ENCODE assay signal across 10 mouse cellular contexts in the genomic region with DNA sequence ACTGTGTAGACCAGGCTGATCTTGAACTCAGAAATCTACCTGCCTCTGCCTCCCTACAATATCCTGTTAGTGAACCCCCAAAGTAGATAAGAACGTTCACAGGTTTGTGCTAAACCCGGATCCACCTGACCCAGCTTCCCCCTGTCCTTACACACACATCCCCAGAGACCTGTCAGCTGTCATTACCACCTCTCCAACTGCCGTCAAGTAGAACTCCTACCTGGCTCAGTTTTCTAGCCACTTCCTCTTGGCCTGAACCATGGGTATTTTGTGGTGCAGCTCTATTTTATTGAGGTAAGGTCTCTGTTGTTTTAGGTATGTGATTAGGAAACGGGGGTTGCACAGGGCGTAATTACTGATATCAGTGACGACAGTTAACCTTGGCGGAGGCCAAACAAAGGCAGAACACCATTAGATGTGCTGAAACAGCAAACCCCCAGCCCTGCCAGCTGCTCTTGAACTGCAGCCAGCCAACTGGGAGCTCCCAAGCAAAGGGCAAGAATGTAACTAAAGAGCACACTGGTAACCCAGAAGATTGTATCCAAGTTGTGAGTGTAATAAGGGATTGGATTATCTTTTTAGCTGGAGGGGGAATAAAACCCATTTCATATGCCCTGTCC. TPM values are rescaled to one million over a fixed set of nuclear protein-coding genes. Genes with fewer than 3 reads are reported as not detected.
DNase-seq lines count a peak whose midpoint lies in the region; ATAC-seq and TF ChIP-seq lines count a peak whose summit lies in the region.
"Had no signal": no experiment of that assay in that cellular context is flagged by ENCODE, and none has a peak within 500 bp of the region (broad histone marks: within the 10 kb centered on the region; RNA-seq: fewer than 3 reads in every experiment).

No protein-coding gene starts in this region.

- H3K36me3 ChIP-seq in midbrain, embryonic 14.5 days (ENCODE audit: control insufficient read depth, insufficient read depth, low read length): no peaks in the 10 kb centered on the region
- no peaks in the 10 kb centered on the region for H3K36me3 ChIP-seq in midbrain, embryonic 13.5 days
- H3K36me3 ChIP-seq: neural tube, embryonic 13.5 days had no signal

- intact Hi-C loops in gastrocnemius, postnatal 36 days (cut with DNase I): no loop called here
- intact Hi-C loops in heart, postnatal 14 days (cut with DNase I): no loop called here

- H3K27me3 ChIP-seq in midbrain, embryonic 14.5 days (ENCODE audit: control insufficient read depth, insufficient read depth, low read length): no peaks in the 10 kb centered on the region
- H3K27me3 ChIP-seq in midbrain, embryonic 13.5 days: no peaks in the 10 kb centered on the region
- H3K27me3 ChIP-seq: neural tube, embryonic 13.5 days had no signal

- no peak for TF ChIP-seq CTCF in layer of hippocampus, adult 2 months (conservative IDR thresholded peaks at IDR 0.05)

- no peaks in the 10 kb centered on the region for H3K9me3 ChIP-seq in midbrain, embryonic 14.5 days (ENCODE audit: control insufficient read depth, low read length)
- H3K9me3 ChIP-seq in midbrain, embryonic 13.5 days: no peaks in the 10 kb centered on the region
- H3K9me3 ChIP-seq: neural tube, embryonic 13.5 days had no signal

- 83% methylated on average over 7 of the region's 7 CpGs for WGBS in midbrain, embryonic 14.5 days
- 76% methylated on average over 7 of the region's 7 CpGs for WGBS in midbrain, embryonic 13.5 days

- no peak overlapping the region for H3K27ac ChIP-seq in midbrain, embryonic 14.5 days (replicated peaks; ENCODE audit: low read depth, low read length)
- no peak overlapping the region for H3K27ac ChIP-seq in midbrain, embryonic 13.5 days
- no peak overlapping the region for H3K27ac ChIP-seq in layer of hippocampus, adult 2 months
- H3K27ac ChIP-seq: macrophage; neural tube, embryonic 13.5 days had no signal

- H3K9ac ChIP-seq in midbrain, embryonic 14.5 days (replicated peaks; ENCODE audit: low read length): no peak overlapping the region
- H3K9ac ChIP-seq in midbrain, embryonic 13.5 days (replicated peaks): no peak overlapping the region
- H3K9ac ChIP-seq: neural tube, embryonic 13.5 days had no signal

- H3K4me3 ChIP-seq in midbrain, embryonic 14.5 days (replicated peaks; ENCODE audit: low read depth, low read length): no peak overlapping the region
- H3K4me3 ChIP-seq in midbrain, embryonic 13.5 days (replicated peaks): no peak overlapping the region
- no peak overlapping the region for H3K4me3 ChIP-seq in layer of hippocampus, adult 2 months
- H3K4me3 ChIP-seq: neural tube, embryonic 13.5 days had no signal

- no peak overlapping the region for H3K4me2 ChIP-seq in midbrain, embryonic 14.5 days (ENCODE audit: low read length)
- no peak overlapping the region for H3K4me2 ChIP-seq in midbrain, embryonic 13.5 days (replicated peaks)
- H3K4me2 ChIP-seq: neural tube, embryonic 13.5 days had no signal

- H3K4me1 ChIP-seq in midbrain, embryonic 14.5 days (ENCODE audit: control insufficient read depth, insufficient read depth, low read length): no peaks in the 10 kb centered on the region
- H3K4me1 ChIP-seq in midbrain, embryonic 13.5 days (replicated peaks): 0 out of 2 replicates have a peak, but pooled peaks cover 3% of the 10 kb centered on the region
- H3K4me1 ChIP-seq: neural tube, embryonic 13.5 days had no signal

- ATAC-seq in midbrain, embryonic 14.5 days (ENCODE audit: low FRiP score, low TSS enrichment): no peak
- no peak for ATAC-seq in midbrain, embryonic 13.5 days
- ATAC-seq in erythroid progenitor cell, adult 5-6 weeks (replicated peaks; ENCODE audit: low FRiP score, poor library complexity, severe bottlenecking): no peak

- DNase-seq in gastrocnemius, adult 18-20 months (ENCODE audit: low spot score): peak; percentile 24
- DNase-seq in gastrocnemius, postnatal 36 days: no peak
- DNase-seq in midbrain, embryonic 14.5 days: peak; percentile 18
- peak; percentile 27 to 57 for DNase-seq in heart, postnatal 14 days
- peak; percentile 4 for DNase-seq in skeletal muscle tissue, adult 2 months (ENCODE audit: low read depth, low spot score)
- no peak for DNase-seq in layer of hippocampus, adult 2 months (ENCODE audit: low spot score in 2 of 2)

RNA-seq across cellular contexts. Expression of a gene that starts 21.0 kb away (rescaled TPM):
- total RNA-seq in gastrocnemius, adult 18-20 months (2021): not detected
- total RNA-seq in gastrocnemius, postnatal 36 days (2021): not detected
- 0.05 and 0.11 TPM in 2 replicates for polyA plus RNA-seq in midbrain, embryonic 14.5 days (2014; fragmentation: Nextera tagmentation; extraction: Ambion mirVana)
- 0.05 and 0.07 TPM in 2 replicates for polyA plus RNA-seq in midbrain, embryonic 13.5 days (2015; fragmentation: Nextera tagmentation; extraction: Ambion mirVana)
- not detected for total RNA-seq in heart, postnatal 14 days (2021)
- not detected for total RNA-seq in layer of hippocampus, adult 2 months (2021)
- not detected in 2 replicates for total RNA-seq in erythroid progenitor cell, adult 5-6 weeks (2015; ENCODE audit: low replicate concordance)
- total RNA-seq in erythroid progenitor cell, adult 5-6 weeks (2017; ENCODE audit: low replicate concordance): 0.39 TPM in 1 of 2 replicates, not detected in the other
- polyA plus RNA-seq: neural tube, embryonic 13.5 days had no signal

RNA-seq across cellular contexts. Expression of a gene that starts 34.8 kb away (rescaled TPM):
- total RNA-seq in gastrocnemius, adult 18-20 months (2021): not detected
- not detected for total RNA-seq in gastrocnemius, postnatal 36 days (2021)
- 0.32 and 0.34 TPM in 2 replicates for polyA plus RNA-seq in midbrain, embryonic 14.5 days (2014; fragmentation: Nextera tagmentation; extraction: Ambion mirVana)
- polyA plus RNA-seq in midbrain, embryonic 13.5 days (2015; fragmentation: Nextera tagmentation; extraction: Ambion mirVana): 0.27 TPM in 1 of 2 replicates, not detected in the other
- total RNA-seq in heart, postnatal 14 days (2021): not detected
- total RNA-seq in layer of hippocampus, adult 2 months (2021): 1 to 10 TPM; 1.2 TPM
- total RNA-seq in erythroid progenitor cell, adult 5-6 weeks (2015; ENCODE audit: low replicate concordance): not detected in 2 replicates
- total RNA-seq in erythroid progenitor cell, adult 5-6 weeks (2017; ENCODE audit: low replicate concordance): not detected in 2 replicates
- polyA plus RNA-seq: macrophage; neural tube, embryonic 13.5 days had no signal

RNA-seq across cellular contexts. Expression of a gene that starts 53.6 kb away (rescaled TPM):
- total RNA-seq in gastrocnemius, adult 18-20 months (2021): under 1 TPM; 0.27 to 0.36 TPM
- total RNA-seq in gastrocnemius, postnatal 36 days (2021): not detected
- 6.9 and 7.5 TPM in 2 replicates for polyA plus RNA-seq in midbrain, embryonic 14.5 days (2014; fragmentation: Nextera tagmentation; extraction: Ambion mirVana)
- polyA plus RNA-seq in midbrain, embryonic 13.5 days (2015; fragmentation: Nextera tagmentation; extraction: Ambion mirVana): 6.4 and 6.5 TPM in 2 replicates
- total RNA-seq in heart, postnatal 14 days (2021): not detected
- total RNA-seq in layer of hippocampus, adult 2 months (2021): 1 to 10 TPM; 3.3 to 3.6 TPM
- not detected in 2 replicates for total RNA-seq in erythroid progenitor cell, adult 5-6 weeks (2015; ENCODE audit: low replicate concordance)
- total RNA-seq in erythroid progenitor cell, adult 5-6 weeks (2017; ENCODE audit: low replicate concordance): not detected in 2 replicates
- polyA plus RNA-seq: macrophage had no signal

Comparison
In these comparisons a context has a peak if more than half of its experiments do, and no peak if none do; other contexts are left out.
1. DNase-seq: peak in gastrocnemius, adult 18-20 months (single experiment), midbrain, embryonic 14.5 days (single experiment), heart, postnatal 14 days (2 of 2) and skeletal muscle tissue, adult 2 months (single experiment); none in gastrocnemius, postnatal 36 days (0 of 2) and layer of hippocampus, adult 2 months (0 of 2).